Mouse (Mus musculus) megakaryocyte, adult 5-6 weeks (primary cell): ENCODE results near the gene Kantr. TPM values are rescaled to one million over a fixed set of nuclear protein-coding genes. Genes with fewer than 3 reads are reported as not detected.
"Not testable (repeated sequence)": the region's sequence is repeated elsewhere in the genome, so short reads cannot be mapped to it uniquely, and the experiment has no call there.

Experiments used
- ATAC-seq: 2 replicates; pipeline ENCODE4 v1.8.0; 2016; ENCODE audit warnings: mild to moderate bottlenecking, inconsistent platforms; ENCODE audit not compliant: poor library complexity, severe bottlenecking
- total RNA-seq, 2 experiments: library from RNA; stranded (forward) in 1 of 2; stranded (reverse) in 1 of 2; fragments of 153-499, 151-499 nt in 1 of 2; fragments of 221-1000, 200-1000 nt in 1 of 2; gene quantifications; 2 replicates each; pipeline versions ENCODE4 v1.2.3 to v1.2.4; 2015 to 2017

Gene Kantr
- total RNA-seq (2015) (18.1 and 20.6 TPM in 2 replicates), total RNA-seq (2017) (3.4 and 7.9 TPM in 2 replicates)

- peak; percentile 99 for ATAC-seq
Observed at GRCm38 (mm10) chrX:152326996-152327688, at the start of gene Kantr. Gene Kantr, minus strand, starts transcription at chrX:152327495.

GRCm38 (mm10) chrX:152368397-152369273, 41.3 kb upstream of the Kantr start, which contains the start of gene Gpr173:
Gene Gpr173, minus strand, starts transcription at chrX:152368704.
- no peak for ATAC-seq

GRCm38 (mm10) chrX:152368054-152368396, 40.7 kb upstream of the Kantr start:
- no peak for ATAC-seq

- ATAC-seq, result no peak
Observed at GRCm38 (mm10) chrX:152366418-152366817, 39.1 kb upstream of the Kantr start.

GRCm38 (mm10) chrX:152352553-152353153, 25.4 kb upstream of the Kantr start:
- peak; percentile 91 for ATAC-seq

- ATAC-seq, result no peak
Observed at GRCm38 (mm10) chrX:152347041-152347440, 19.7 kb upstream of the Kantr start.

- no peak for ATAC-seq
Observed at GRCm38 (mm10) chrX:152346587-152346986, 19.3 kb upstream of the Kantr start.

- 0 out of 2 replicates have a peak, but pooled peaks have one; percentile 2 for ATAC-seq
Observed at GRCm38 (mm10) chrX:152342903-152343302, 15.6 kb upstream of the Kantr start.

GRCm38 (mm10) chrX:152342358-152342901, 15.1 kb upstream of the Kantr start, which contains the start of gene Tspyl2:
Gene Tspyl2, minus strand, starts transcription at chrX:152342425.
- ATAC-seq, result peak; percentile 98

- ATAC-seq, result no peak
Observed at GRCm38 (mm10) chrX:152341496-152341895, 14.2 kb upstream of the Kantr start.

GRCm38 (mm10) chrX:152336546-152337332, 9.4 kb upstream of the Kantr start:
- ATAC-seq, result peak; percentile 99

GRCm38 (mm10) chrX:152336123-152336522, 8.8 kb upstream of the Kantr start:
- ATAC-seq, result not testable (repeated sequence)

- ATAC-seq, result not testable (repeated sequence)
Observed at GRCm38 (mm10) chrX:152329400-152329799, 2.1 kb upstream of the Kantr start.

GRCm38 (mm10) chrX:152327689-152328052, 376 bp upstream of the Kantr start:
- ATAC-seq, result peak; percentile 28

- ATAC-seq, result no peak
Observed at GRCm38 (mm10) chrX:152323584-152323983, 3.7 kb downstream of the Kantr start.

- ATAC-seq, result peak; percentile 60
Observed at GRCm38 (mm10) chrX:152322776-152323175, 4.5 kb downstream of the Kantr start.

GRCm38 (mm10) chrX:152320535-152320934, 6.8 kb downstream of the Kantr start:
- no peak for ATAC-seq

GRCm38 (mm10) chrX:152307942-152308341, 19.4 kb downstream of the Kantr start:
- ATAC-seq, result peak; percentile 67

- ATAC-seq, result no peak
Observed at GRCm38 (mm10) chrX:152307371-152307770, 19.9 kb downstream of the Kantr start.

GRCm38 (mm10) chrX:152306224-152306623, 21.1 kb downstream of the Kantr start:
- no peak for ATAC-seq
